Mouse (Mus musculus) layer of hippocampus, postnatal 14 days (tissue): Measurements from ENCODE around the gene Brd3os. TPM values are rescaled to one million over a fixed set of nuclear protein-coding genes. Genes with fewer than 3 reads are reported as not detected.

Experiments
- DNase-seq, 2 experiments: peaks; one replicate each; pipeline ENCODE4 v3.0.0; 2021 to 2022; ENCODE audit warnings: low spot score in 2 of 2, mixed read lengths in 1 of 2
- long read RNA-seq, 2 experiments: library from polyadenylated mRNA; stranded (forward); transcript quantifications; one replicate each; pipeline ENCODE4 v2.0.0; 2021
- total RNA-seq, 2 experiments: library from RNA; stranded (reverse); gene quantifications; 2 replicates each; pipeline ENCODE4 v1.2.3; 2021

Gene Brd3os
- 10 to 100 TPM; 23.4 to 25.8 TPM for total RNA-seq
- long read RNA-seq, experiment 1, transcript Brd3os-202 (1 exons, 1,898 nt), result major isoform, 40 of 47 reads
- long read RNA-seq, experiment 1, partial matches to known transcripts, result 0 of 47 reads
- long read RNA-seq, experiment 1, other reads (novel, unspliced or antisense), result 6 of 47 reads
- long read RNA-seq, experiment 2, transcript Brd3os-202 (1 exons, 1,898 nt), result major isoform, 46 of 56 reads
- long read RNA-seq, experiment 2, partial matches to known transcripts, result 0 of 56 reads
- long read RNA-seq, experiment 2, other reads (novel, unspliced or antisense), result 10 of 56 reads

GRCm38 (mm10) chr2:27441767-27442707 is at the start of gene Brd3os:
TSS of gene Brd3os (plus strand) at chr2:27442324.
- peak; percentile 89 to 97 for DNase-seq

DNA sequence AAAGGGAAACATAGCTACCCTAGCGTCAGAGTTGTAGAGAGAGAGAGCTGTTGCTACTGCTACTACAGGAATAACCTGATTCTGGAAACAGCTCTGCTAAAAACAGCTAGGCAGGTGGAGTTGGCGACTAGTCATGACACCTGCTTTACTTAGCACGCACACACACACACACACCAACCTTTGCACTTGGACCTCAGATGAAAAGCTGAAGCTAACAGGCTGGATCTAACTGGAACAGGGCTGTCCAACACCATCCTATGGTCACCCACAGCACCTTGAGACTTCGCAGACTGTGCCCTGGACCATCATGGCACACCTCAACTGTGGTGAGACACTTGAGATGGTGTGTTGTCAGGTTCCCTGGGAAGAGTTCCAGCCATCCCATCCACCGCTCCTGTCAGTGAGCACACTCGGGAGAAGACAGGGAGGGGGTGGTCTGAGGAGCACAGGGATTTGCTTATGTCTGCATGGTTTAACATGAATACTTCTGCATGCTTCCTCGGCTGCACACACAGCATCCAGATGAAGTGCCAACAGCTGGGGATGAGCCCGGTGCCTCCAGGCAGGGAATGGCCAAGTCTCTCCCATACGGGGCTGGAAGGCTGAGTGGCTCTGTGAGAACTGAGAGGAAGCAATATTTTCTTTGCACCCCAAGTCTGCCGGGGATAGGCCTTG is 47.8 kb upstream of the Brd3os start:
- DNase-seq, result no peak

- DNase-seq, result peak; percentile 50 to 76
These were observed 45.3 kb upstream of the Brd3os start for GRCm38 (mm10) chr2:27396656-27397440.

DNA sequence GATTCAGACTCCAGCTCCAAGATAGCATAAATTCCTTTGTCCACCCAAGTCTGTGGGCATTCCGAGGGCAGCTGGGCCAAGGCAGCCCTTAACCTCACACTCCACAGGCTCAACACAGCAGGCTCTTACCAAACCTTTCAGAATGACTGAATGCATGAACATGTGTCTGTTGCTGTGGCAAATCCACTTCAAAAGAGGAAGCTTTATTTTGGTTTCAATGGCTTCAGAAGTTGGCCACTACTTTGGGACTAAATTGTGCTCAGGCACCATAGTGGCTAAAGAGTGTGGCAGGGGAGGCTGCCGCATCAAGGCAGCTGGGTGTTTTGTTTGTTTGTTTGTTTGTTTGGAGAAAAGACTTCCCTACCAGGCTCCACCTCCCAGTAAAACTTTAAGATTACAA is 42.0 kb upstream of the Brd3os start:
- no peak for DNase-seq

GRCm38 (mm10) chr2:27401544-27401943 is 40.6 kb upstream of the Brd3os start:
- no peak for DNase-seq

GRCm38 (mm10) chr2:27404375-27405093 is 37.6 kb upstream of the Brd3os start:
- no peak for DNase-seq

- no peak for DNase-seq
These were observed 36.8 kb upstream of the Brd3os start for GRCm38 (mm10) chr2:27405094-27405884.

- DNase-seq, result no peak
These were observed 35.2 kb upstream of the Brd3os start for GRCm38 (mm10) chr2:27406928-27407327.

- DNase-seq, result no peak
These were observed 33.9 kb upstream of the Brd3os start for GRCm38 (mm10) chr2:27408194-27408593.

GRCm38 (mm10) chr2:27410518-27411140 is 31.5 kb upstream of the Brd3os start:
- DNase-seq, result no peak

- no peak for DNase-seq
These were observed 30.4 kb upstream of the Brd3os start for GRCm38 (mm10) chr2:27411688-27412174.

GRCm38 (mm10) chr2:27412245-27412800 is 29.8 kb upstream of the Brd3os start:
- DNase-seq, result no peak

DNA sequence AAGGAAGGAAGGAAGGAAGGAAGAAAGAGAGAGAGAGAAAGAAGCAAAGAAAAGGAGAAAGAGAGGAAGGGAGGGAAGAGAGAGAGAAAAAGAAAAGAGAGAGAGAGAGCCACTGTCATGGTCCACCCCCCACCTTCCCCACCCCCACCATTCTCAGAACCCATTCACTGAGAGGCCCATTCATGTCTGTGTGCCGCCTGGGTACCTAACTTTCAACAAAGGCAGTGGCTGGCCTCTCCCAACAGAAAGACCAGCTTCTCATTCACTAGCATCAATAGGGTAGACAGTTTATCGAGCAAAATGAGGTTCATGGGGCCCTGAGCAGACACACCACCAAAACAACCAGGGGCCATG is 28.6 kb upstream of the Brd3os start:
- DNase-seq, result no peak

DNA sequence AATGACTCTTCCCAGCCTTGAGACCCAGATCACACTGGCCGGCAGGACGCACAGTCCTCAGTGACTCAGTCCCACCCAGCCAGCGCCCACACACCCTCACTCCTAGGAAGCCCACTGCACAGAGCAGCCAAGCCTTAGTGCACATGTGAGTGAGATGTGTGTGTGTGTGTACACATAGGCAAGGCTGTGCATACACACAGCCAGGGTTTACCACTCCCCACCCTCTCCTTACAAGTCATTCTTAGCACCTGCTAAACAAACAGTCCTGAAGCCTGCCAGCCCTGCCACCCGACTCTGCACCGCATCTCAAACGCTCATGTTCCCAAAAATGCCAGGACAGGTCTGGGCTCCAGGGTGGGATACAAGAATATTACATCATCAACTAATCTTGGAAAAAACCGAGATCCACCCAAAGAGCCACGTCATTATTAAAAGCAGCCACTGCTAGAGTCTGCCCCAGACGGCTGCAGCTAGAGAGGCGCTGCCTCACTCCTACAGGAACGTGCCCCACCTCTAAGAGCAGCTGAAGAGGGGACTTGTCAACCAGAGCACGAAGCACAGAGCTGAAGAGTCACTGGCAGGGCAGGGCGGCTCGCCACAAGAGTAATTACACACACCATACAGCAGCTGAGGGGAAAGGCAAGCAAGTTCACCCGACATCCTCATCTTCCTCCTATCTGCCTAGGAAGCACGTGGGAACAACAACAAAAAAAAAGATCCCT is 28.0 kb upstream of the Brd3os start:
- DNase-seq, result no peak

DNA sequence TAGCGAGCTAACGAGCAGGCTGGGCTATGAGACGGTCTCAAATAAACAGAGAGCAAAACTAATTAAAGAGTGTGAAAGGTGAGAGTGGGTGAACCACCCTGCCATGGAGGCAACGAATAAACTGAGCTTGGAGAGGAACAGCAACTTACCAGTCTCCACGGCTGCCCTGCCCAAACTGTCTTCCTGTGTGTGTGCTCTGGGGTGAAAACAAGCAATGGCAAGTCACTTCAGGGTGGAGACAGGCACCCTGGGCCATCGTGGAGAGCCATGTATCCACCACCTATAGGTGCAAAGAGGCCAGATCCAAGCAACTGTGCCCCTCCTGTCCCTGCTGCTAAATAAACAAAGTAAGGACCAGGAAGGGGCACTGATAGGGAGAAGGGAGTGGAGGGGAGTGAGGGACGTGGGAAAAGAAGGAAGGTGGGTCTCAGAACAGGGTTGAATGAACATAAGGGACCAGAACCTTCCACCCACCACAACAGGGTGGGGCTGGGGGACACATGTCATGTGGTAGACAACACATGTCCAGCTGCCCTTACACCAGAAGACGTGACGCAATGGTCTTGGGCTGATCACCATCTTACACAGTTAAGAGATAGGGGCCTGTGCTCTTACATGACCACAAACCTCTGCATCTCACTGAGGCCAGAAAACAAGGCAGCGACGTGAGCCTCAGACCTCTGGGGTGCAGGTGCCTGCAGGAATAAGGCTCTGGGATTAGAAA is 26.9 kb upstream of the Brd3os start:
- DNase-seq, result no peak

DNA sequence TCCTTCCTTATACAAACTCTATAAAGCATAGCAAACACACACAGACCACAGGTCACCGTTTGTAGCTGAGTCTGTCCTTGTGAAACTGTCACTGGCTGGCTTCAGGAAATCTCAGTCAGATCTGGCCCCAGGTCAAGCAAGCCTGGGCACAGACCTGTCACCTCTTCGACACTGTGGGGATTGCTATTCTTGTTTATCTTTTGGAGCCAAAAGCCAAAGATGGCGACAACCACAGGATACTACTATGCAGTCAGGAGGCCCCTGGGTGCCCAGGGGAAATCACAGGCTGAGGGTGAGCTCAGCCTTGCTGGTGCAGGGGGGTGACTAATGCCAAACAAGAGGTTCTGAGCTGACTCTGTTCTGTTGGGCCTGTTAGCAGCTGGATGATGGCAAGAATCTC is 25.7 kb upstream of the Brd3os start:
- DNase-seq, result no peak

DNA sequence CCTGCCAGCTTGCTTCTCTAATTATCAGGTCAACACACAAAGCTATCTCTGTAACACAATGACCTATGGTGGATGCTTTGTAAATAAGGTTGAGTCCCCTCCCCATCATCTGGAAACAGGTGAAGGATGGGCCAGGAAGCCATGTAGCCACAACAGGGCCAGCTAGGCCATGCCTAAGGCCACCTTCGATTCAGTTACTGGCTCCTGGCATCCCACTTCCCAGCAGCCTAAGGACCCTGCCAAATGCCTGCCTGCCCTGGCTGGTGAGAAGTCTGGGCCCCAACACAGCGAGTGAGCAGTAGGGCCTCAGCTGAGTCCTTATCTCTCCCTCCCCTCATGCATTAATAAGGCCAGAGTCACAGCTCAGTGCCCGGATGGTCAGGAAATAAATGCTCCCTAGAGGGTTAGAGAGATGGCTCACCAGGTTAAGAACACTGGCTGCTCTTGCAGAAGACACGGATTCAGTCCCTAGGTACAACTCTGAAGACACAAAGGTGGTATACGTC is 24.4 kb upstream of the Brd3os start:
- DNase-seq, result no peak
